Mouse (Mus musculus) hindbrain, embryonic 10.5 days (tissue): Measurements from ENCODE around the gene Grik5. TPM values are rescaled to one million over a fixed set of nuclear protein-coding genes. Genes with fewer than 3 reads are reported as not detected.

ENCODE experiments used
- DNase-seq: peaks from one replicate; pipeline ENCODE4 v3.0.0-alpha.2; 2017; ENCODE audit warnings: low spot score
- H3K27ac ChIP-seq: fragments of 300-500 bp; sonication (generic); 2 replicates; pipeline ENCODE4 v1.5.1; 2016; ENCODE audit warnings: mild to moderate bottlenecking, moderate library complexity
- H3K27me3 ChIP-seq: fragments of 300-500 bp; sonication (generic); 2 replicates; pipeline ENCODE4 v1.6.1; 2016; ENCODE audit warnings: mild to moderate bottlenecking; ENCODE audit not compliant: poor library complexity, insufficient read depth, severe bottlenecking
- H3K36me3 ChIP-seq: fragments of 300-500 bp; sonication (generic); 2 replicates; pipeline ENCODE4 v1.6.1; 2016; ENCODE audit warnings: mild to moderate bottlenecking, moderate library complexity
- H3K4me1 ChIP-seq: fragments of 300-500 bp; sonication (generic); replicated peaks from 2 replicates; pipeline ENCODE4 v1.6.1; 2016; ENCODE audit warnings: mild to moderate bottlenecking
- H3K4me3 ChIP-seq: fragments of 300-500 bp; sonication (generic); 2 replicates; pipeline ENCODE4 v1.5.1; 2016; ENCODE audit warnings: mild to moderate bottlenecking, moderate library complexity
- H3K9me3 ChIP-seq: fragments of 300-500 bp; sonication (generic); 2 replicates; pipeline ENCODE4 v1.6.1; 2016; ENCODE audit warnings: mild to moderate bottlenecking, moderate library complexity
- WGBS: fragments of 180-500 bp; shearing (Covaris S2); methylation state at CpG from one replicate; pipeline ENCODE4 v1.1.7; 2016; 5-methylcytosine and 5-hydroxymethylcytosine counted together
- polyA plus RNA-seq: library from polyadenylated mRNA; unstranded; fragments of >200 nt; fragmentation: Nextera tagmentation; extraction: Ambion mirVana; gene quantifications from 2 replicates; pipeline ENCODE4 v1.2.1, GENCODE M21; 2016

Grik5 gene
- polyA plus RNA-seq, 1 experiment from 2014 or later, result 7.9 TPM

GRCm38 (mm10) chr7:25008635-25009034 lies 63.5 kb downstream of the Grik5 start:
- H3K4me1 ChIP-seq, result peaks cover 67% of the 10 kb centered on the region
- H3K27ac ChIP-seq, result peak overlapping the region; percentile 79
- H3K36me3 ChIP-seq, result peaks cover 23% of the 10 kb centered on the region
- DNase-seq, result peak; percentile 73
- WGBS, result 2% methylated on average over 17 of the region's 17 CpGs
- H3K27me3 ChIP-seq, result peaks cover 99% of the 10 kb centered on the region
- H3K4me3 ChIP-seq, result peak overlapping the region; percentile 54
- H3K9me3 ChIP-seq, result 0 out of 2 replicates have a peak, but pooled peaks cover 4% of the 10 kb centered on the region

GRCm38 (mm10) chr7:25007609-25008374 lies 64.4 kb downstream of the Grik5 start:
- Histone ChIP-seq H3K27me3 (peaks cover 100% of the 10 kb centered on the region), H3K4me3 (0 out of 2 replicates have a peak overlapping the region, but pooled peaks have one; percentile 54), H3K36me3 (peaks cover 15% of the 10 kb centered on the region), H3K9me3 (0 out of 2 replicates have a peak, but pooled peaks cover 4% of the 10 kb centered on the region), H3K27ac (peak overlapping the region; percentile 79), H3K4me1 (peaks cover 75% of the 10 kb centered on the region)
- peak; percentile 60 for DNase-seq
- 19% methylated on average over 8 of the region's 8 CpGs for WGBS

GRCm38 (mm10) chr7:25006586-25007364 lies 65.4 kb downstream of the Grik5 start:
- no peak for DNase-seq
- no peak overlapping the region for H3K27ac ChIP-seq
- H3K4me3 ChIP-seq, result no peak overlapping the region
- H3K27me3 ChIP-seq, result peaks cover 95% of the 10 kb centered on the region
- H3K9me3 ChIP-seq, result no peaks in the 10 kb centered on the region
- WGBS, result 81% methylated on average over 12 of the region's 12 CpGs
- H3K36me3 ChIP-seq, result 0 out of 2 replicates have a peak, but pooled peaks cover 5% of the 10 kb centered on the region
- H3K4me1 ChIP-seq, result peaks cover 75% of the 10 kb centered on the region

- Histone ChIP-seq H3K27ac (peak overlapping the region; percentile 78; the same call in 1 of the 2 replicates), H3K4me1 (peaks cover 69% of the 10 kb centered on the region), H3K36me3 (no peaks in the 10 kb centered on the region), H3K27me3 (peaks cover 89% of the 10 kb centered on the region), H3K9me3 (no peaks in the 10 kb centered on the region), H3K4me3 (peak overlapping the region; percentile 63)
- 75% methylated on average over 3 of the region's 3 CpGs for WGBS
- no peak for DNase-seq
Observed at GRCm38 (mm10) chr7:25006171-25006570, 66.0 kb downstream of the Grik5 start.

- peaks cover 83% of the 10 kb centered on the region for H3K27me3 ChIP-seq
- peak within 1 kb of the TSS; percentile 63 for H3K4me3 ChIP-seq
- no peaks in the 10 kb centered on the region for H3K9me3 ChIP-seq
- WGBS, result 1% methylated on average over 53 of the region's 54 CpGs
- H3K36me3 ChIP-seq, result no peaks in the 10 kb centered on the region
- DNase-seq, result peak; percentile 53
- peak within 1 kb of the TSS; percentile 78 for H3K27ac ChIP-seq
- peaks cover 64% of the 10 kb centered on the region for H3K4me1 ChIP-seq
Observed at GRCm38 (mm10) chr7:25005421-25006065, 66.6 kb downstream of the Grik5 start, which contains the start of gene Atp1a3. Atp1a3 (minus strand) TSS chr7:25005958.

- peaks cover 57% of the 10 kb centered on the region for H3K4me1 ChIP-seq
- H3K4me3 ChIP-seq, result peak overlapping the region; percentile 63
- WGBS, result 47% methylated on average over 7 of the region's 9 CpGs
- H3K27ac ChIP-seq, result peak overlapping the region; percentile 78; the same call in 1 of the 2 replicates
- no peak for DNase-seq
- H3K27me3 ChIP-seq, result peaks cover 75% of the 10 kb centered on the region
- H3K36me3 ChIP-seq, result no peaks in the 10 kb centered on the region
- H3K9me3 ChIP-seq, result no peaks in the 10 kb centered on the region
Observed at GRCm38 (mm10) chr7:25004806-25005205, 67.3 kb downstream of the Grik5 start.

- Histone ChIP-seq H3K9me3 (no peaks in the 10 kb centered on the region), H3K36me3 (no peaks in the 10 kb centered on the region), H3K4me3 (no peak overlapping the region; the same call in 1 of the 2 replicates), H3K27ac (no peak overlapping the region), H3K27me3 (peaks cover 66% of the 10 kb centered on the region), H3K4me1 (peaks cover 48% of the 10 kb centered on the region)
- DNase-seq, result no peak
- WGBS, result 85% methylated on average over 8 of the region's 8 CpGs
Observed at GRCm38 (mm10) chr7:25003820-25004388, 68.2 kb downstream of the Grik5 start.

GRCm38 (mm10) chr7:25003291-25003690 lies 68.9 kb downstream of the Grik5 start:
- Histone ChIP-seq H3K9me3 (no peaks in the 10 kb centered on the region), H3K27ac (no peak overlapping the region), H3K4me1 (peaks cover 42% of the 10 kb centered on the region), H3K36me3 (no peaks in the 10 kb centered on the region), H3K27me3 (peaks cover 60% of the 10 kb centered on the region), H3K4me3 (no peak overlapping the region; the same call in 1 of the 2 replicates)
- 66% methylated on average over 11 of the region's 11 CpGs for WGBS
- no peak for DNase-seq

GRCm38 (mm10) chr7:25000711-25001110 lies 71.4 kb downstream of the Grik5 start:
- Histone ChIP-seq H3K4me3 (no peak overlapping the region), H3K27me3 (peaks cover 34% of the 10 kb centered on the region), H3K36me3 (no peaks in the 10 kb centered on the region; the same call in 1 of the 2 replicates), H3K27ac (no peak overlapping the region), H3K4me1 (peaks cover 24% of the 10 kb centered on the region), H3K9me3 (no peaks in the 10 kb centered on the region)
- DNase-seq, result no peak
- 77% methylated on average over 12 of the region's 12 CpGs for WGBS

- H3K4me1 ChIP-seq, result peaks cover 19% of the 10 kb centered on the region
- DNase-seq, result no peak
- WGBS, result 81% methylated on average over 7 of the region's 7 CpGs
- H3K9me3 ChIP-seq, result no peaks in the 10 kb centered on the region
- no peak overlapping the region for H3K27ac ChIP-seq
- no peaks in the 10 kb centered on the region; the same call in 1 of the 2 replicates for H3K36me3 ChIP-seq
- no peak overlapping the region for H3K4me3 ChIP-seq
- H3K27me3 ChIP-seq, result peaks cover 29% of the 10 kb centered on the region
Observed at GRCm38 (mm10) chr7:25000211-25000610, 71.9 kb downstream of the Grik5 start.

- 79% methylated on average over 6 of the region's 6 CpGs for WGBS
- Histone ChIP-seq H3K27me3 (no peaks in the 10 kb centered on the region), H3K27ac (no peak overlapping the region), H3K36me3 (peaks cover 15% of the 10 kb centered on the region; the same call in 1 of the 2 replicates), H3K9me3 (no peaks in the 10 kb centered on the region), H3K4me3 (no peak overlapping the region), H3K4me1 (no peaks in the 10 kb centered on the region)
- DNase-seq, result no peak
Observed at GRCm38 (mm10) chr7:24993081-24993480, 79.1 kb downstream of the Grik5 start.

GRCm38 (mm10) chr7:24990478-24990877 lies 81.7 kb downstream of the Grik5 start:
- Histone ChIP-seq H3K4me3 (no peak overlapping the region), H3K9me3 (no peaks in the 10 kb centered on the region), H3K27ac (no peak overlapping the region), H3K36me3 (peaks cover 36% of the 10 kb centered on the region; the same call in 1 of the 2 replicates), H3K4me1 (no peaks in the 10 kb centered on the region), H3K27me3 (no peaks in the 10 kb centered on the region)
- WGBS, result 83% methylated on average over 8 of the region's 8 CpGs
- no peak for DNase-seq
